Mouse (Mus musculus) intestine, postnatal 0 days (tissue): ENCODE data around the gene Smcp. TPM values are rescaled to one million over a fixed set of nuclear protein-coding genes. Genes with fewer than 3 reads are reported as not detected.

Source experiments
- ATAC-seq: fragments of 200-750 bp; cut with Nextera tagmentation; 2 replicates; pipeline ENCODE4 v1.8.0; 2017; ENCODE audit warnings: mild to moderate bottlenecking, moderate TSS enrichment, moderate library complexity
- H3K27ac ChIP-seq: fragments of 300-500 bp; sonication (generic); 2 replicates; pipeline ENCODE4 v1.5.1; 2014; ENCODE audit warnings: mild to moderate bottlenecking, low read depth, low read length, moderate library complexity
- H3K27me3 ChIP-seq: fragments of 300-500 bp; sonication (generic); replicated peaks from 2 replicates; pipeline ENCODE4 v1.6.1; 2014; ENCODE audit warnings: low read length, mixed read lengths; ENCODE audit not compliant: control insufficient read depth, insufficient read depth
- H3K36me3 ChIP-seq: fragments of 300-500 bp; sonication (generic); 2 replicates; pipeline ENCODE4 v1.6.1; 2014; ENCODE audit warnings: mild to moderate bottlenecking, moderate library complexity; ENCODE audit not compliant: control insufficient read depth, insufficient read depth
- H3K4me1 ChIP-seq: fragments of 300-500 bp; sonication (generic); replicated peaks from 2 replicates; pipeline ENCODE4 v1.6.1; 2014; ENCODE audit warnings: antibody characterized with exemption, low read length, mixed read lengths; ENCODE audit not compliant: control insufficient read depth, insufficient read depth
- H3K4me2 ChIP-seq: fragments of 300-500 bp; sonication (generic); replicated peaks from 2 replicates; pipeline ENCODE4 v1.6.1; 2014; ENCODE audit warnings: low read depth, mild to moderate bottlenecking, moderate library complexity
- H3K4me3 ChIP-seq: fragments of 300-500 bp; sonication (generic); 2 replicates; pipeline ENCODE4 v1.5.1; 2014; ENCODE audit warnings: low read depth, low read length
- H3K9ac ChIP-seq: fragments of 300-500 bp; sonication (generic); 2 replicates; pipeline ENCODE4 v1.6.1; 2014; ENCODE audit warnings: mild to moderate bottlenecking, low read depth, low read length
- H3K9me3 ChIP-seq: fragments of 300-500 bp; sonication (generic); 2 replicates; pipeline ENCODE4 v1.6.1; 2016; ENCODE audit warnings: mixed run types; ENCODE audit not compliant: control insufficient read depth
- CTCF ChIP-seq: sonication (generic); IDR thresholded peaks from 2 replicates; pipeline ENCODE4 v1.5.1; 2016; ENCODE audit warnings: low read depth, mild to moderate bottlenecking, control low read depth, antibody characterized with exemption, moderate library complexity
- WGBS: fragments of 180-500 bp; shearing (Covaris S2); extraction: QIAGEN DNeasy Blood & Tissue Kit; methylation state at CpG from one replicate; pipeline ENCODE4 v1.1.7; 2014; 5-methylcytosine and 5-hydroxymethylcytosine counted together
- polyA plus RNA-seq: library from polyadenylated mRNA; unstranded; fragments of >200 nt; fragmentation: Nextera tagmentation; extraction: Ambion mirVana; gene quantifications from 2 replicates; pipeline ENCODE4 v1.2.1, GENCODE M21; 2015

Smcp gene
- polyA plus RNA-seq: 96.4 and 137 TPM in 2 replicates

GRCm38 (mm10) chr3:92588858-92589257 is at the start of gene Smcp:
Gene Smcp (minus strand): TSS chr3:92588997.
- WGBS: 63% methylated on average over 1 of the region's 1 CpGs
- Histone ChIP-seq H3K9ac (no peak within 1 kb of the TSS), H3K4me3 (peak within 1 kb of the TSS; percentile 15), H3K27ac (peak within 1 kb of the TSS; percentile 58; the same call in 1 of the 2 replicates), H3K4me1 (no peaks in the 10 kb centered on the region), H3K36me3 (no peaks in the 10 kb centered on the region), H3K4me2 (peak within 1 kb of the TSS; percentile 54), H3K9me3 (no peaks in the 10 kb centered on the region), H3K27me3 (no peaks in the 10 kb centered on the region)
- ATAC-seq: peak; percentile 83
- no peak for TF ChIP-seq CTCF

- peak; percentile 84 for ATAC-seq
- WGBS: 25% methylated on average over 3 of the region's 3 CpGs
Observed at GRCm38 (mm10) chr3:92638653-92638991, 49.8 kb upstream of the Smcp start.

GRCm38 (mm10) chr3:92637745-92638652 is 49.2 kb upstream of the Smcp start:
- TF ChIP-seq CTCF: no peak
- Histone ChIP-seq H3K4me3 (no peak overlapping the region), H3K27ac (peak overlapping the region; percentile 63), H3K27me3 (no peaks in the 10 kb centered on the region), H3K4me2 (no peak overlapping the region), H3K4me1 (no peaks in the 10 kb centered on the region), H3K9ac (no peak overlapping the region), H3K36me3 (no peaks in the 10 kb centered on the region), H3K9me3 (no peaks in the 10 kb centered on the region)
- WGBS: 45% methylated on average over 1 of the region's 1 CpGs
- ATAC-seq: peak; percentile 93

More at GRCm38 (mm10) chr3:92638653-92638991, 49.8 kb upstream of the Smcp start:
- no peak overlapping the region for H3K9ac ChIP-seq
- no peaks in the 10 kb centered on the region for H3K36me3 ChIP-seq
- TF ChIP-seq CTCF: no peak
- peak overlapping the region; percentile 63 for H3K27ac ChIP-seq
- H3K4me2 ChIP-seq: no peak overlapping the region
- H3K9me3 ChIP-seq: no peaks in the 10 kb centered on the region
- no peaks in the 10 kb centered on the region for H3K4me1 ChIP-seq
- H3K4me3 ChIP-seq: no peak overlapping the region
- H3K27me3 ChIP-seq: no peaks in the 10 kb centered on the region

- H3K36me3 ChIP-seq: no peaks in the 10 kb centered on the region
- no peak within 1 kb of the TSS for H3K27ac ChIP-seq
- TF ChIP-seq CTCF: no peak
- H3K4me1 ChIP-seq: 0 out of 2 replicates have a peak, but pooled peaks cover 3% of the 10 kb centered on the region
- H3K9ac ChIP-seq: no peak within 1 kb of the TSS
- WGBS: 44% methylated on average over 2 of the region's 2 CpGs
- H3K27me3 ChIP-seq: no peaks in the 10 kb centered on the region
- ATAC-seq: no peak
- H3K9me3 ChIP-seq: no peaks in the 10 kb centered on the region
- H3K4me3 ChIP-seq: no peak within 1 kb of the TSS
- no peak within 1 kb of the TSS for H3K4me2 ChIP-seq
Observed at GRCm38 (mm10) chr3:92621560-92621959, 32.8 kb upstream of the Smcp start, which contains the start of gene Lce6a. Gene Lce6a (minus strand): TSS chr3:92621660.

GRCm38 (mm10) chr3:92609804-92610203 is 21.0 kb upstream of the Smcp start:
- no peak for TF ChIP-seq CTCF
- no peaks in the 10 kb centered on the region for H3K9me3 ChIP-seq
- no peak overlapping the region for H3K9ac ChIP-seq
- no peak overlapping the region for H3K4me2 ChIP-seq
- WGBS: 39% methylated on average over 1 of the region's 1 CpGs
- no peaks in the 10 kb centered on the region for H3K4me1 ChIP-seq
- ATAC-seq: no peak
- H3K36me3 ChIP-seq: no peaks in the 10 kb centered on the region
- H3K27me3 ChIP-seq: no peaks in the 10 kb centered on the region
- no peak overlapping the region for H3K4me3 ChIP-seq
- no peak overlapping the region for H3K27ac ChIP-seq

GRCm38 (mm10) chr3:92607392-92607791 is 18.6 kb upstream of the Smcp start, which contains the start of gene 2210017I01Rik:
Gene 2210017I01Rik (minus strand): TSS chr3:92607492.
- no peaks in the 10 kb centered on the region for H3K27me3 ChIP-seq
- H3K9me3 ChIP-seq: no peaks in the 10 kb centered on the region
- ATAC-seq: no peak
- no peak within 1 kb of the TSS for H3K4me2 ChIP-seq
- no peak within 1 kb of the TSS for H3K27ac ChIP-seq
- no peak within 1 kb of the TSS for H3K4me3 ChIP-seq
- no peaks in the 10 kb centered on the region for H3K36me3 ChIP-seq
- no peak within 1 kb of the TSS for H3K9ac ChIP-seq
- H3K4me1 ChIP-seq: no peaks in the 10 kb centered on the region
- TF ChIP-seq CTCF: no peak
